Mouse (Mus musculus): ENCODE results near the gene Gm2075.
"Not testable (repeated sequence)": the region's sequence is repeated elsewhere in the genome, so short reads cannot be mapped to it uniquely, and the experiment has no call there.

The Gm2075 gene

GRCm38 (mm10) chr12:88011548-88011947 lies at the start of gene Gm2075:
Gene Gm2075, plus strand, starts transcription at chr12:88011848.
- DNase-seq (ENCODE audit: low read depth, low spot score) = not testable (repeated sequence)

- not testable (repeated sequence) for DNase-seq (ENCODE audit: low read depth, low spot score)
Observed at GRCm38 (mm10) chr12:87984000-87984399, 27.6 kb upstream of the Gm2075 start.

GRCm38 (mm10) chr12:88004118-88004517 lies 7.5 kb upstream of the Gm2075 start:
- DNase-seq (ENCODE audit: low read depth, low spot score) = not testable (repeated sequence)

DNA sequence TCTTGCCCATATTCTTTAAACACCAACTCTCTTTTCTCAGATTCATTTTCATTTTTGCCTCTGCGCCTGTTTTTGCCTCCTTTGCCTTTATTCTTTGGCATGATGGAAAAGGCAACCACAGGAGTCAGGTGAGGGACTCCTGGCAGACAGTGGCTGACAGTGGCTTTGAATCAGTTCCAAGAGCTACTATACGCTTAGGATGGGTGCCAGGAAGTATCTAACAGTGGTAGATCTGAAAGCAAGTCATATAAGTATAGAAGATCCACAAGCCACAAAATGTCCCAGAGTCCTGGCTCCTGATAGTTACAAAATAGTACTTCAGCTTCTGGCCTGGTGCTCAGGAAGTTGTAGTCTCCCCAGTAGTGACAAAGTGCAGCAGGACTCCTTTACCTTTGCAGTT lies 7.0 kb downstream of the Gm2075 start, which contains the start of gene Gm6803:
Gm6803 (minus strand) TSS at position 101 of the 400 bp plus-strand sequence.
- DNase-seq (ENCODE audit: low read depth, low spot score) = not testable (repeated sequence)

GRCm38 (mm10) chr12:88026704-88027103 lies 15.1 kb downstream of the Gm2075 start, which contains the start of gene Gm2056:
Gene Gm2056, plus strand, starts transcription at chr12:88027004.
- not testable (repeated sequence) for DNase-seq (ENCODE audit: low read depth, low spot score)

GRCm38 (mm10) chr12:88032250-88032649 lies 20.6 kb downstream of the Gm2075 start:
- DNase-seq (ENCODE audit: low read depth, low spot score) = not testable (repeated sequence)

DNA sequence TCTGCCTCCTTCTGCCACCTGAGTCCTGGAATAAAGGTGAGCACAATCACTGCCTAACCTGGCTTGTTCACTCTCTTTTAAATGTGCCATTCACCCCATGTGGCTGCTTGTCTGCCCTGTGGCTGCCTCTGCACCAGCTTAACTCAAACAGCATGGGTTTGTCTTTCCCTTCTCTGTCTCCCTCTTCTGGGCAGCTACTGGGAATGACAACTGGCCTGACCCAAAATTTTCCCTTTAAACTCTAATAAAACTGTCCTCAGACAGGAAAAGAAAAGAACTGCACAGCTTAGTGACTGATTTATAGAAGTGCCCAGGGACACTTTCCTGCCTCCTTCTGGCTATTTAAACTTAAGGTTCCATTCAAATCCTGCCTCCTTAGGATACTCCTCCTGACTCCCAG lies 27.4 kb downstream of the Gm2075 start:
- DNase-seq (ENCODE audit: low read depth, low spot score) = not testable (repeated sequence)

DNA sequence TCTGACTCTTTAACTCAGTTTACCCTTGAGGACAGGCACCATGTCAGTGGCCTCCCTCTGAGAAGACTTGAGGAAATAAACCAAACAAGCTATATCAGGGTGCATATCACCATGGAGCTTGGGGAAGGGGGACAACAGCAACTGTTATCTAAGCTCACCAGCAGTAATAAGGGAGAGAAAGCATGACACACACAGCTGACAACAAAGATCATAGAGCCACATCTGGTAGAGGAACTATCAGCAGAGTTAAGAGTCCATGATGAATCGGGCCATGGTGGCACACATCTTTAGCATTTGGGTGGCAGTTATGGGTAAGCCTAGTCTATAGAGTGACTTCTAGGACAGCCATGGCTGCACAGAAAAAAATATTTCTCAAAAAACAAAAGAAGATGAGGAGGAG lies 28.1 kb downstream of the Gm2075 start:
- DNase-seq (ENCODE audit: low read depth, low spot score) = not testable (repeated sequence)

DNA sequence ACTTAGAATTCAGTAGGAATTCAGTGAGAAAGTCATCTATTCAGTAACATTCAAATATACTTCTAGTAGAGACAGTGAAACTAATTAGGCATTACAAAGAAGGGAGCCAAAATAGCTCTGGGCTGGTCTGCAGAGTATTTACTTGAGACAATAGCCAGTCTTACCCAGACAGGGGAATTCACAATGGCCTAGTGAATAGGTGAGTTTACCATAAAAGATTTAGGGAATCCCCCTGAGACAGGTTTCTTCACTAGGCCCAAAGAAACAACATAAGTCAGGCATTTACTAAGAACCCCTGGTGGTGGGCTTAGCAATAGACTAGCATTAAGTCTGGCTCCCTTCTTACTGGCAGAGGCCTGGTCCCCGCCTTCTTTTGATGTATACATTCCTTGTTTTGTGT lies 33.6 kb downstream of the Gm2075 start:
- DNase-seq (ENCODE audit: low read depth, low spot score) = not testable (repeated sequence)

All from retina, postnatal 7 days (tissue).